Mouse (Mus musculus): Measurements from ENCODE around the gene Plekho2.

The Plekho2 gene

GRCm38 (mm10) chr9:65534111-65534510 lies 45.7 kb downstream of the Plekho2 start:
- in situ Hi-C loops (cut with MboI, MseI): no loop called here

- in situ Hi-C loops (cut with MboI, MseI): no loop called here
Observed at GRCm38 (mm10) chr9:65532986-65533385, 46.9 kb downstream of the Plekho2 start.

GRCm38 (mm10) chr9:65531283-65531682 lies 48.6 kb downstream of the Plekho2 start:
- in situ Hi-C loops (cut with MboI, MseI): no loop called here

- in situ Hi-C loops (cut with MboI, MseI): no loop called here
Observed at GRCm38 (mm10) chr9:65529659-65530058, 50.2 kb downstream of the Plekho2 start.

GRCm38 (mm10) chr9:65528417-65529038 lies 51.3 kb downstream of the Plekho2 start:
- in situ Hi-C loops (cut with MboI, MseI): no loop called here

GRCm38 (mm10) chr9:65525445-65526195 lies 54.2 kb downstream of the Plekho2 start:
- in situ Hi-C loops (cut with MboI, MseI): no loop called here

GRCm38 (mm10) chr9:65523611-65524364 lies 56.1 kb downstream of the Plekho2 start:
- in situ Hi-C loops (cut with MboI, MseI): loop anchor here (5.0 kb wide), 2 partner anchors 39 to 54 kb away; no protein-coding TSS in a partner anchor

GRCm38 (mm10) chr9:65520505-65520876 lies 59.3 kb downstream of the Plekho2 start:
- in situ Hi-C loops (cut with MboI, MseI): loop anchor here (5.0 kb wide), 2 partner anchors 42 to 57 kb away; no protein-coding TSS in a partner anchor

GRCm38 (mm10) chr9:65519807-65520504 lies 59.9 kb downstream of the Plekho2 start, which contains the start of gene Ankdd1a:
Ankdd1a (minus strand) TSS chr9:65520193.
- in situ Hi-C loops (cut with MboI, MseI): loop anchor here (5.0 kb wide), 2 partner anchors 42 to 57 kb away; no protein-coding TSS in a partner anchor

- in situ Hi-C loops (cut with MboI, MseI): no loop called here
Observed at GRCm38 (mm10) chr9:65514851-65515261, 65.0 kb downstream of the Plekho2 start.

GRCm38 (mm10) chr9:65514431-65514830 lies 65.4 kb downstream of the Plekho2 start:
- in situ Hi-C loops (cut with MboI, MseI): no loop called here

GRCm38 (mm10) chr9:65512520-65512919 lies 67.3 kb downstream of the Plekho2 start:
- in situ Hi-C loops (cut with MboI, MseI): no loop called here

GRCm38 (mm10) chr9:65508449-65508848 lies 71.4 kb downstream of the Plekho2 start:
- in situ Hi-C loops (cut with MboI, MseI): no loop called here

GRCm38 (mm10) chr9:65502721-65503505 lies 76.9 kb downstream of the Plekho2 start:
- in situ Hi-C loops (cut with MboI, MseI): no loop called here

All from T-helper 17 cell (primary cell).